Mouse (Mus musculus) embryonic facial prominence, embryonic 11.5 days (tissue): ENCODE data around the gene Dusp11. TPM values are rescaled to one million over a fixed set of nuclear protein-coding genes. Genes with fewer than 3 reads are reported as not detected.
"Not testable (repeated sequence)": the region's sequence is repeated elsewhere in the genome, so short reads cannot be mapped to it uniquely, and the experiment has no call there.

Experiments
- ATAC-seq: fragments of 200-750 bp; cut with Nextera tagmentation; replicated peaks from 2 replicates; pipeline ENCODE4 v1.8.0; 2017; ENCODE audit warnings: low read depth; ENCODE audit not compliant: insufficient number of reproducible peaks, low FRiP score, low TSS enrichment
- DNase-seq: peaks from one replicate; pipeline ENCODE4 v3.0.0-alpha.2; 2015; ENCODE audit warnings: low spot score
- H3K27ac ChIP-seq: fragments of 300-500 bp; sonication (generic); replicated peaks from 2 replicates; pipeline ENCODE4 v1.5.1; 2014; ENCODE audit warnings: mild to moderate bottlenecking, low read depth, low read length, control low read depth
- H3K27me3 ChIP-seq: fragments of 300-500 bp; sonication (generic); 2 replicates; pipeline ENCODE4 v1.6.1; 2014; ENCODE audit warnings: mild to moderate bottlenecking, low read length, moderate library complexity, mixed read lengths; ENCODE audit not compliant: control insufficient read depth, insufficient read depth
- H3K36me3 ChIP-seq: fragments of 300-500 bp; sonication (generic); replicated peaks from 2 replicates; pipeline ENCODE4 v1.6.1; 2014; ENCODE audit warnings: low read depth, mild to moderate bottlenecking, low read length, moderate library complexity, mixed read lengths; ENCODE audit not compliant: control insufficient read depth, insufficient read depth
- H3K4me1 ChIP-seq: fragments of 300-500 bp; sonication (generic); 2 replicates; pipeline ENCODE4 v1.6.1; 2014; ENCODE audit warnings: low read length, mixed read lengths; ENCODE audit not compliant: control insufficient read depth, insufficient read depth
- H3K4me2 ChIP-seq: fragments of 300-500 bp; sonication (generic); 2 replicates; pipeline ENCODE4 v1.6.1; 2014; ENCODE audit warnings: low read depth, mild to moderate bottlenecking, control low read depth, low read length, moderate library complexity
- H3K4me3 ChIP-seq: fragments of 300-500 bp; sonication (generic); 2 replicates; pipeline ENCODE4 v1.5.1; 2014; ENCODE audit warnings: low read depth, low read length, control low read depth
- H3K9ac ChIP-seq: fragments of 300-500 bp; sonication (generic); replicated peaks from 2 replicates; pipeline ENCODE4 v1.6.1; 2014; ENCODE audit warnings: mild to moderate bottlenecking, control low read depth, low read length
- H3K9me3 ChIP-seq: fragments of 300-500 bp; sonication (generic); replicated peaks from 2 replicates; pipeline ENCODE4 v1.6.1; 2016; ENCODE audit warnings: mild to moderate bottlenecking, low read length, inconsistent platforms, mixed read lengths; ENCODE audit not compliant: control insufficient read depth
- WGBS: fragments of 180-500 bp; shearing (Covaris S2); extraction: QIAGEN DNeasy Blood & Tissue Kit; methylation state at CpG from one replicate; pipeline ENCODE4 v1.1.7; 2014; 5-methylcytosine and 5-hydroxymethylcytosine counted together
- polyA plus RNA-seq: library from polyadenylated mRNA; unstranded; fragments of >200 nt; fragmentation: Nextera tagmentation; extraction: Ambion mirVana; gene quantifications from 2 replicates; pipeline ENCODE4 v1.2.1, GENCODE M21; 2014

Dusp11 gene
- polyA plus RNA-seq, 1 experiment from 2014 or later, result 43.7 TPM

DNA sequence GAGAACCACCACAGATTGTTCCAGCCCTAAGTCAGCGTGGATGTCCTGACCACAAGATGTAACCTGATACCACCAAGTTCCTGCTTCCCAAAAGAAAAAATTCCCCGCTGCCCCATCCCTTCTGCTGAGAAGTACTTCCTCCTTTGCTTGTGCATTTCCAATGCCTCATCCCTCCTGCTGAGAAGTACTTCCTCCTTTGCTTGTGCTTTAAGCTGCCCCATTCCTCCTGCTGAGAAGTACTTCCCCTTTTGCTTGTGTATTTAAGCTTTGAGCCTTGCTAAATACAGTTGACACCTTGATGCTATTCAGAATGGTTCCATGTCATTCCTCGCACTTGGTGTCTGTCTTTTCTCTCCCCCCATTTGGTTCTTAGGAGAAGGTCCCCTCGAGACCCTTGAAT lies 17.3 kb upstream of the Dusp11 start:
- WGBS, result 71% methylated on average over 4 of the region's 4 CpGs
- not testable (repeated sequence) for H3K9ac ChIP-seq, ATAC-seq

DNA sequence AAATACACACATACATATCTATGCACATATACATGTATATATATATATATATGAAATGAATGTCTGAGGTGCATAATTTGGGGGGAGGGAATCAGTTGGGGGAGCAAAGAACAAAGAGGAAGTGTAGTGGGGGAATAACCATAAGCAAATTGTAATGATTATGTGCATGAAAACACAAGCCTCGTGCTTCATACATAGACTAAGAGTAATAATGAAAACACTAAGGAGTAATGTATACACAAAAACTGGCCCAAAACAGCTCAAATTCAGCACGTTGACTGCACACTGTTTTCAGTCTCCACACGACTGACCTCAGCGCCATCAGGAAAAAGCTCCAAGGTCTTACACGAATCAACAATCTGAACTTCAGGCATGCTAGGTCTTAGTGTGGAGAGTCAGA lies 14.8 kb upstream of the Dusp11 start:
- H3K4me2 ChIP-seq, result no peak overlapping the region
- H3K36me3 ChIP-seq, result no peaks in the 10 kb centered on the region
- no peak overlapping the region for H3K27ac ChIP-seq
- ATAC-seq (no peak), DNase-seq (no peak)
- no peaks in the 10 kb centered on the region for H3K27me3 ChIP-seq
- 85% methylated on average over 5 of the region's 5 CpGs for WGBS
- no peaks in the 10 kb centered on the region for H3K4me1 ChIP-seq
- H3K9ac ChIP-seq, result no peak overlapping the region
- H3K4me3 ChIP-seq, result no peak overlapping the region
- no peaks in the 10 kb centered on the region for H3K9me3 ChIP-seq

More for the DNA sequence above, 17.3 kb upstream of the Dusp11 start:
- not testable (repeated sequence) for H3K27ac ChIP-seq, DNase-seq, H3K27me3 ChIP-seq, H3K4me1 ChIP-seq, H3K4me3 ChIP-seq, H3K9me3 ChIP-seq, H3K36me3 ChIP-seq, H3K4me2 ChIP-seq

GRCm38 (mm10) chr6:85975761-85976160 lies 14.3 kb upstream of the Dusp11 start:
- Histone ChIP-seq H3K9me3 (no peaks in the 10 kb centered on the region), H3K27me3 (no peaks in the 10 kb centered on the region), H3K4me3 (no peak overlapping the region), H3K36me3 (no peaks in the 10 kb centered on the region), H3K4me1 (no peaks in the 10 kb centered on the region), H3K9ac (no peak overlapping the region), H3K4me2 (no peak overlapping the region), H3K27ac (no peak overlapping the region)
- 84% methylated on average over 1 of the region's 1 CpGs for WGBS
- ATAC-seq, result no peak
- no peak for DNase-seq

DNA sequence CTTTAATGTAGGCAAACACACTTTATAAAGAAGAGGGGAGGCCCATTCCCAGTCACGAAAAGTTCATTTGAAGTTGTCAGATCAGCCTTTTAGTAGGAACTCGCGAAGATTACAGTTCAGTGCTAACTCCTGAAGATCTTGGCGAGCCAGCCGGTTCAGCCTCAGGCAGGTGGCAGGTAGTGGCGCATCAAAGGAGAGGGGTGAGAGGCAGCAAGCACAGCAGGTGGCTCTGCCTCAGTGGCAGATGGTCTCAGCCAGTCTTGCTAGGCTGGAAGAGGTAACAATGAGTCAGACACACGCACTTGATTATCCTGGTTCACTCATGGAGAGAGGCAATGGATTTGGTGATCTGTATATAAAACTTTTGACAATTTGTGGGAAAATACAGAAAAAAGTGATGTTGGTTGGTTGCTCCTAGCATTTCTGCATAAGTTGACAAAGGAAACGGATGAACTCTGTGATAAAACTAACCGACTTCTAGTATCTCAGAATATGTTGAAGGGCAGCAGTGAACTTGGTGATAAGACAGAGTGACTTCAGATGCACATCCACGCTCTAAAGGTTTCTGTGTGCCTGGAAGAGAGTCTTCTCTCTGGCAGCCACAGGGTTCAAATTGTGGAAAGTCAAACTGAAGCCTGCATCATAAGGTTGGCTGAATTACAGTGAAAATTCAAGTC lies 13.6 kb upstream of the Dusp11 start:
- Histone ChIP-seq H3K36me3 (no peaks in the 10 kb centered on the region), H3K4me1 (no peaks in the 10 kb centered on the region), H3K4me3 (no peak overlapping the region), H3K27me3 (no peaks in the 10 kb centered on the region), H3K9ac (no peak overlapping the region), H3K9me3 (no peaks in the 10 kb centered on the region), H3K27ac (no peak overlapping the region), H3K4me2 (no peak overlapping the region)
- WGBS, result 57% methylated on average over 10 of the region's 10 CpGs
- DNase-seq (no peak), ATAC-seq (no peak)

GRCm38 (mm10) chr6:85973336-85973735 lies 11.9 kb upstream of the Dusp11 start:
- H3K27me3 ChIP-seq, result no peaks in the 10 kb centered on the region
- H3K4me2 ChIP-seq, result no peak overlapping the region
- no peak for DNase-seq
- no peaks in the 10 kb centered on the region for H3K9me3 ChIP-seq
- H3K9ac ChIP-seq, result no peak overlapping the region
- no peaks in the 10 kb centered on the region for H3K4me1 ChIP-seq
- no peak overlapping the region for H3K27ac ChIP-seq
- no peak overlapping the region for H3K4me3 ChIP-seq
- ATAC-seq, result no peak
- H3K36me3 ChIP-seq, result no peaks in the 10 kb centered on the region
- WGBS, result 78% methylated on average over 3 of the region's 3 CpGs

- Histone ChIP-seq H3K4me2 (no peak overlapping the region), H3K9ac (no peak overlapping the region), H3K27me3 (no peaks in the 10 kb centered on the region), H3K4me3 (no peak overlapping the region), H3K36me3 (no peaks in the 10 kb centered on the region), H3K4me1 (no peaks in the 10 kb centered on the region), H3K27ac (no peak overlapping the region), H3K9me3 (no peaks in the 10 kb centered on the region)
- ATAC-seq (no peak), DNase-seq (no peak)
- 75% methylated on average over 3 of the region's 3 CpGs for WGBS
These were observed 11.2 kb upstream of the Dusp11 start for GRCm38 (mm10) chr6:85972699-85973098.

DNA sequence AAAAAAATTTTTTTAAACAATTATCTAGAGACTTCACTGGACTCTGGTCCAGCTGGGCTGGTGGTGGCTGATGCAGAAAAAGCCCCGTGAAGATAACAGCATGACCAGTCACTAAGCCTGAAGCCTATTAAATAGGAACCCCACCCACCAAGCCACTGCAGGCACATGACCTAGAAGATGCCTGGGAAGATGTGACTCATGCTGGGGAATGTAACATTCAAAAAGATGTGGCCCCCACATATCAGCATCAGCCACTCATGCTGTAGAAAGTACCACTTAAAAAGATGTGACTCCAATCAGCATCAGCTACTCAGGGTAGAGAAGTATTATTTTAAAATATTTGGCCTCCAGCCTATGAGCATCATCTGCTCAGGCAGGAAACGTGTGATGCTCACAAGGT lies 8.4 kb upstream of the Dusp11 start:
- H3K36me3 ChIP-seq, result no peaks in the 10 kb centered on the region
- H3K27ac ChIP-seq, result no peak overlapping the region
- DNase-seq, result no peak
- H3K27me3 ChIP-seq, result no peaks in the 10 kb centered on the region
- WGBS, result 80% methylated on average over 2 of the region's 2 CpGs
- no peak overlapping the region for H3K4me3 ChIP-seq
- no peak overlapping the region for H3K9ac ChIP-seq
- no peaks in the 10 kb centered on the region for H3K9me3 ChIP-seq
- H3K4me2 ChIP-seq, result no peak overlapping the region
- ATAC-seq, result no peak
- H3K4me1 ChIP-seq, result no peaks in the 10 kb centered on the region

- no peak for ATAC-seq
These were observed 5.2 kb upstream of the Dusp11 start for GRCm38 (mm10) chr6:85966686-85967085.

More at GRCm38 (mm10) chr6:85966686-85967085, 5.2 kb upstream of the Dusp11 start:
- 75% methylated on average over 4 of the region's 4 CpGs for WGBS
- no peak for DNase-seq
- Histone ChIP-seq H3K9me3 (no peaks in the 10 kb centered on the region), H3K9ac (no peak overlapping the region), H3K4me2 (no peak overlapping the region), H3K27ac (no peak overlapping the region), H3K36me3 (no peaks in the 10 kb centered on the region), H3K4me1 (no peaks in the 10 kb centered on the region), H3K27me3 (no peaks in the 10 kb centered on the region), H3K4me3 (no peak overlapping the region)
